1 mouse cellular context compared by ENCODE assay signal in genomic region chr4:129580347-129580746, GRCm38 (mm10).
A peak's percentile ranks its signal among the peaks of the same experiment; 100 is the strongest.
TF ChIP-seq lines count a peak whose summit lies in the region.

No protein-coding gene starts in this region.

TF ChIP-seq in CH12.LX, 34 proteins besides CTCF, POLR2A, EP300 and RAD21 (continued from another document):
- peak; percentile 78 for TF ChIP-seq HCFC1 (IDR thresholded peaks at IDR 0.05; ENCODE audit: low read depth, low read length)
- TF ChIP-seq E2F4 (IDR thresholded peaks at IDR 0.05; ENCODE audit: insufficient replicate concordance, low read depth, low read length): no peak
- no peak; the same call in 1 of the 2 replicates for TF ChIP-seq ZKSCAN1 (IDR thresholded peaks at IDR 0.05; ENCODE audit: borderline replicate concordance, low read depth, low read length)
- TF ChIP-seq MEF2A (IDR thresholded peaks at IDR 0.05; ENCODE audit: borderline replicate concordance, low read depth, low read length): peak; percentile 93
- peak; percentile 81 for TF ChIP-seq CHD2 (IDR thresholded peaks at IDR 0.05; ENCODE audit: low read length)
- no peak for TF ChIP-seq GABPA (IDR thresholded peaks at IDR 0.05; ENCODE audit: insufficient replicate concordance, low read depth, low read length)
- TF ChIP-seq IRF4 (IDR thresholded peaks at IDR 0.05; ENCODE audit: low read depth, low read length): peak; percentile 98
- peak; percentile 99 for TF ChIP-seq ETS1 (conservative IDR thresholded peaks at IDR 0.05; ENCODE audit: low read depth, low read length)
- TF ChIP-seq KAT2A (IDR thresholded peaks at IDR 0.05; ENCODE audit: insufficient replicate concordance, low read length): no peak
- peak; percentile 15; the same call in 1 of the 2 replicates for TF ChIP-seq SMC3 (IDR thresholded peaks at IDR 0.05; ENCODE audit: low read depth, low read length)
